Comparison of ENCODE assay signal across 9 mouse cellular contexts in genomic region chr2:180257963-180258865, GRCm38 (mm10). TPM values are rescaled to one million over a fixed set of nuclear protein-coding genes. Genes with fewer than 3 reads are reported as not detected.
DNase-seq lines count a peak whose midpoint lies in the region; ATAC-seq and TF ChIP-seq lines count a peak whose summit lies in the region.
"Had no signal": no experiment of that assay in that cellular context is flagged by ENCODE, and none has a peak within 500 bp of the region (broad histone marks: within the 10 kb centered on the region; RNA-seq: fewer than 3 reads in every experiment).

No protein-coding gene starts in this region.

- peak overlapping the region; percentile 81 for H3K4me2 ChIP-seq in liver, embryonic 11.5 days
- H3K4me2 ChIP-seq in stomach, postnatal 0 days (replicated peaks; ENCODE audit: low read depth): peak overlapping the region; percentile 89

- H3K27me3 ChIP-seq in erythroblast, embryonic 14.5 days (ENCODE audit: control insufficient read depth): no peaks in the 10 kb centered on the region
- no peaks in the 10 kb centered on the region for H3K27me3 ChIP-seq in testis, adult 2 months (ENCODE audit: control insufficient read depth, insufficient read depth, low read length)
- no peaks in the 10 kb centered on the region for H3K27me3 ChIP-seq in liver, embryonic 11.5 days (replicated peaks; ENCODE audit: control insufficient read depth, insufficient read depth, low read length)
- no peaks in the 10 kb centered on the region for H3K27me3 ChIP-seq in stomach, postnatal 0 days (ENCODE audit: control insufficient read depth, insufficient read depth, low read length)

- TF ChIP-seq POLR2A in testis, adult 2 months (IDR thresholded peaks at IDR 0.05; ENCODE audit: control insufficient read depth, low read depth, low read length): no peak

- peak overlapping the region; percentile 98 for H3K9ac ChIP-seq in liver, embryonic 11.5 days (ENCODE audit: low read depth, low read length)
- peak overlapping the region; percentile 87 for H3K9ac ChIP-seq in stomach, postnatal 0 days (ENCODE audit: low read length)

- DNase-seq in testis, postnatal 10 days (ENCODE audit: low spot score): no peak
- DNase-seq in liver, embryonic 11.5 days (ENCODE audit: low spot score): no peak
- DNase-seq in stomach, postnatal 0 days (ENCODE audit: low spot score): no peak
- DNase-seq in right cerebral cortex, postnatal 25 days: no peak
- no peak for DNase-seq in frontal cortex, postnatal 36 days (ENCODE audit: low spot score in 2 of 2)
- DNase-seq: cerebellum, adult 11 months had no signal

- H3K4me3 ChIP-seq in erythroblast, embryonic 14.5 days (replicated peaks): peak overlapping the region; percentile 77
- peak overlapping the region; percentile 96 for H3K4me3 ChIP-seq in testis, adult 2 months (ENCODE audit: control insufficient read depth, low read depth, low read length)
- peak overlapping the region; percentile 98 for H3K4me3 ChIP-seq in liver, embryonic 11.5 days (ENCODE audit: low read depth, low read length)
- peak overlapping the region; percentile 84 for H3K4me3 ChIP-seq in stomach, postnatal 0 days (ENCODE audit: low read depth, low read length)

- WGBS in liver, embryonic 11.5 days: 44% methylated on average over 11 of the region's 11 CpGs
- 49% methylated on average over 11 of the region's 11 CpGs for WGBS in stomach, postnatal 0 days

- H3K27ac ChIP-seq in testis, adult 2 months (ENCODE audit: control insufficient read depth, insufficient read depth, low read depth, low read length): no peak overlapping the region
- peak overlapping the region; percentile 85 for H3K27ac ChIP-seq in liver, embryonic 11.5 days (ENCODE audit: low read depth, low read length)
- H3K27ac ChIP-seq in stomach, postnatal 0 days (replicated peaks): no peak overlapping the region; the same call in 1 of the 2 replicates

- H3K9me3 ChIP-seq in erythroblast, embryonic 14.5 days (ENCODE audit: control insufficient read depth, low read length): no peaks in the 10 kb centered on the region
- no peaks in the 10 kb centered on the region for H3K9me3 ChIP-seq in liver, embryonic 11.5 days (ENCODE audit: control insufficient read depth, low read length)
- H3K9me3 ChIP-seq in stomach, postnatal 0 days (ENCODE audit: control insufficient read depth, low read length): no peaks in the 10 kb centered on the region

- peaks cover 54% of the 10 kb centered on the region for H3K36me3 ChIP-seq in erythroblast, embryonic 14.5 days (ENCODE audit: control insufficient read depth)
- no peaks in the 10 kb centered on the region; the same call in none of the 2 replicates for H3K36me3 ChIP-seq in testis, adult 2 months (ENCODE audit: control insufficient read depth, insufficient read depth, low read length)
- peaks cover 21% of the 10 kb centered on the region; the same call in 1 of the 2 replicates for H3K36me3 ChIP-seq in liver, embryonic 11.5 days (ENCODE audit: control insufficient read depth, insufficient read depth, low read length)
- H3K36me3 ChIP-seq in stomach, postnatal 0 days (ENCODE audit: control insufficient read depth, insufficient read depth, low read length): peaks cover 11% of the 10 kb centered on the region

- TF ChIP-seq CTCF in testis, adult 2 months (IDR thresholded peaks at IDR 0.05; ENCODE audit: control insufficient read depth, insufficient read depth, insufficient replicate concordance, low read depth, low read length): no peak
- TF ChIP-seq CTCF in stomach, postnatal 0 days (IDR thresholded peaks at IDR 0.05; ENCODE audit: low read depth): no peak

- no peak for TF ChIP-seq EP300 in stomach, postnatal 0 days (optimal IDR thresholded peaks at IDR 0.05)

- no peak for ATAC-seq in erythroblast, adult 5-6 weeks (replicated peaks; ENCODE audit: low FRiP score, poor library complexity, severe bottlenecking)
- ATAC-seq in liver, embryonic 11.5 days (replicated peaks; ENCODE audit: low FRiP score): no peak
- no peak for ATAC-seq in stomach, postnatal 0 days (ENCODE audit: low FRiP score, low TSS enrichment)

- peaks cover 38% of the 10 kb centered on the region for H3K4me1 ChIP-seq in erythroblast, embryonic 14.5 days (ENCODE audit: control insufficient read depth)
- H3K4me1 ChIP-seq in testis, adult 2 months (ENCODE audit: control insufficient read depth, insufficient read depth, low read length): peaks cover 10% of the 10 kb centered on the region
- H3K4me1 ChIP-seq in liver, embryonic 11.5 days (replicated peaks; ENCODE audit: control insufficient read depth, insufficient read depth, low read length): peaks cover 13% of the 10 kb centered on the region
- peaks cover 3% of the 10 kb centered on the region; the same call in 1 of the 2 replicates for H3K4me1 ChIP-seq in stomach, postnatal 0 days (replicated peaks; ENCODE audit: control insufficient read depth, insufficient read depth)

RNA-seq across cellular contexts. Expression of gene Rps21, which starts 1.0 kb away (rescaled TPM):
- polyA plus RNA-seq in erythroblast, embryonic 14.5 days (2012): 41.7 and 141 TPM in 2 replicates
- 363 and 447 TPM in 2 replicates for total RNA-seq in erythroblast, adult 5-6 weeks (2015; ENCODE audit: low replicate concordance)
- 275 and 320 TPM in 2 replicates for total RNA-seq in erythroblast, adult 5-6 weeks (2017; ENCODE audit: low replicate concordance)
- 703 and 848 TPM in 2 replicates for polyA plus RNA-seq in testis, adult 2 months (2012; rRNA removed)
- polyA plus RNA-seq in liver, embryonic 11.5 days (2014; fragmentation: Nextera tagmentation; extraction: Ambion mirVana): 736 and 852 TPM in 2 replicates
- 604 and 680 TPM in 2 replicates for polyA plus RNA-seq in stomach, postnatal 0 days (2015; fragmentation: Nextera tagmentation; extraction: Ambion mirVana)

RNA-seq across cellular contexts. Expression of gene Cables2, which starts 15.1 kb away (rescaled TPM):
- 0.77 and 1.2 TPM in 2 replicates for polyA plus RNA-seq in erythroblast, embryonic 14.5 days (2012)
- 2.5 and 4.6 TPM in 2 replicates for total RNA-seq in erythroblast, adult 5-6 weeks (2015; ENCODE audit: low replicate concordance)
- 2.7 and 4.9 TPM in 2 replicates for total RNA-seq in erythroblast, adult 5-6 weeks (2017; ENCODE audit: low replicate concordance)
- polyA plus RNA-seq in testis, adult 2 months (2012; rRNA removed): 23.9 and 24.2 TPM in 2 replicates
- polyA plus RNA-seq in liver, embryonic 11.5 days (2014; fragmentation: Nextera tagmentation; extraction: Ambion mirVana): 9.4 and 9.6 TPM in 2 replicates
- 7.5 and 8.5 TPM in 2 replicates for polyA plus RNA-seq in stomach, postnatal 0 days (2015; fragmentation: Nextera tagmentation; extraction: Ambion mirVana)

RNA-seq across cellular contexts. Expression of gene Rbbp8nl, which starts 31.5 kb away (rescaled TPM):
- not detected in 2 replicates for polyA plus RNA-seq in erythroblast, embryonic 14.5 days (2012)
- not detected in 2 replicates for total RNA-seq in erythroblast, adult 5-6 weeks (2015; ENCODE audit: low replicate concordance)
- total RNA-seq in erythroblast, adult 5-6 weeks (2017; ENCODE audit: low replicate concordance): not detected in 2 replicates
- 0.08 TPM in 1 of 2 replicates, not detected in the other for polyA plus RNA-seq in testis, adult 2 months (2012; rRNA removed)
- 0.10 and 0.16 TPM in 2 replicates for polyA plus RNA-seq in liver, embryonic 11.5 days (2014; fragmentation: Nextera tagmentation; extraction: Ambion mirVana)
- 1.2 and 1.8 TPM in 2 replicates for polyA plus RNA-seq in stomach, postnatal 0 days (2015; fragmentation: Nextera tagmentation; extraction: Ambion mirVana)

RNA-seq across cellular contexts. Expression of gene Lama5, which starts 32.6 kb away (rescaled TPM):
- 0.08 and 0.14 TPM in 2 replicates for polyA plus RNA-seq in erythroblast, embryonic 14.5 days (2012)
- 1.7 TPM in 1 of 2 replicates, not detected in the other for total RNA-seq in erythroblast, adult 5-6 weeks (2015; ENCODE audit: low replicate concordance)
- total RNA-seq in erythroblast, adult 5-6 weeks (2017; ENCODE audit: low replicate concordance): 0.09 and 0.14 TPM in 2 replicates
- polyA plus RNA-seq in testis, adult 2 months (2012; rRNA removed): 7.5 and 8.3 TPM in 2 replicates
- polyA plus RNA-seq in liver, embryonic 11.5 days (2014; fragmentation: Nextera tagmentation; extraction: Ambion mirVana): 10.7 and 15.5 TPM in 2 replicates
- 29.7 and 34.9 TPM in 2 replicates for polyA plus RNA-seq in stomach, postnatal 0 days (2015; fragmentation: Nextera tagmentation; extraction: Ambion mirVana)
